Mouse (Mus musculus): Measurements from ENCODE around the gene Ralgps2.

- no peak for TF ChIP-seq CHD2 (IDR thresholded peaks at IDR 0.05; ENCODE audit: low read length)
- TF ChIP-seq GATA1 (IDR thresholded peaks at IDR 0.05; ENCODE audit: low read depth, low read length): no peak
- no peak for TF ChIP-seq POLR2A (IDR thresholded peaks at IDR 0.05; ENCODE audit: control insufficient read depth in 1 of 2, insufficient read depth in 1 of 2, low read depth in 1 of 2, low read length in 2 of 2, poor library complexity in 1 of 2)
- TF ChIP-seq MAZ (IDR thresholded peaks at IDR 0.05; ENCODE audit: low read depth, low read length): no peak
- TF ChIP-seq CTCF (IDR thresholded peaks at IDR 0.05 in 2 of 3, conservative IDR thresholded peaks at IDR 0.05 in 1 of 3; ENCODE audit: control insufficient read depth in 1 of 3, insufficient read depth in 1 of 3, low read depth in 2 of 3, low read length in 3 of 3, poor library complexity in 1 of 3, severe bottlenecking in 1 of 3): no peak
- no peak for TF ChIP-seq TCF12 (IDR thresholded peaks at IDR 0.05; ENCODE audit: low read depth, low read length)
- TF ChIP-seq MAX (IDR thresholded peaks at IDR 0.05; ENCODE audit: low read length): no peak
- peak in 1 of 2 experiments; percentile 27; a peak in 2 of 4 replicates for TF ChIP-seq EP300 (IDR thresholded peaks at IDR 0.05; ENCODE audit: low read depth in 1 of 2, low read length in 2 of 2)
- no peak for TF ChIP-seq NRF1 (IDR thresholded peaks at IDR 0.05; ENCODE audit: insufficient read depth, low read depth, low read length, poor library complexity, severe bottlenecking)
- no peak for TF ChIP-seq TBP (IDR thresholded peaks at IDR 0.05; ENCODE audit: low read depth, low read length)
- TF ChIP-seq SMC3 (IDR thresholded peaks at IDR 0.05; ENCODE audit: low read depth, low read length): no peak
- TF ChIP-seq USF2 (IDR thresholded peaks at IDR 0.05; ENCODE audit: borderline replicate concordance in 1 of 2, insufficient read depth in 1 of 2, low read depth in 1 of 2, low read length in 2 of 2): no peak
Observed at GRCm38 (mm10) chr1:156856666-156857065, 82.8 kb downstream of the Ralgps2 start.
